Mouse (Mus musculus) lung, postnatal 10 days (tissue): ENCODE measurements around the gene Zfand3.

Experiments
- DNase-seq: peaks from one replicate; pipeline ENCODE4 v3.0.0; 2021

Gene Zfand3

DNA sequence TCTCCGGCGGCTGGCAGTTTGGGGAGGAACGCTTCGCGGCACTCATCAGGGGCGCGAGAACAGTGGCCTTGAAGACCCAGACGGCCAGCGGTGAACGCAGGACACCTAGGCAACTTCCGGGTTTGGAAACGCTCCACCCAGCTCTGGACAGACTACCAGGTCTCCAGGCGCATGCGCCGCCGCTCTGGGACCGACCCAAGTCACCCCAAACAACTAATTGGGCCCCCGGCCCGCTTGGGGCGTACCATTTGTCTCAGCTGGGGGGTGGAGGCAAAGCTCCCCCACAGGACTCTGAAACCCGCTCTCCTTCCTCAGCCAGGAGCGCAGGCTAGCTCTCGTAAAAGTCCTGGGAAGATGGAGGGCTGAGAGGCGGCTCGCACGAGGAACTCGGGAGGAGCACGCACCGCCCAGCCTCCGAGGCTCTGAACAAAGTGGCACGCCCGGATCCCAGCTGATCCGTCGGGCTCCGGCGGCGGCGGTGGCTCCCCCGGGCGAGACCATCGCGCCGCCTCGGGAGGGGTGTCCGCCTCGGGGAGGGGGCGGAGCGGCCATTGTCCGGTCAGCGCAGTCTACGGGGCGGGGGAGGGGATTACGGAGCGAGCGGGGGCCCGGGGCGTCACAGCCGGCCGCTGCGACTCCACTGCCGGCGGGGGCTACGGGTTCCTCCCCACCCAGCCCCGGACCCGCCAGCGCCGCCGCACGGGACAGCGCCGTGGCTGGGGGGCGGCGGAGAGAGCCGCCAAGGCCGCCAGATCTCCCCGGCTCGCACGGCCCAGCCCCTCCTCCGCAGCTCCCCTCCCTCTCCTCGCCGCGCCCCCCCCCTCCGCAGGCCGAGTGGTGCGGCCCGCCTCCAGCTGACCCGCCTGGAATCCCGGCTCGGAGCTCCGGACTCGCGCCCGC lies at the start of gene Zfand3:
Gene Zfand3 (plus strand): TSS at position 531 of the 900 bp plus-strand sequence.
- DNase-seq: peak; percentile 97

DNA sequence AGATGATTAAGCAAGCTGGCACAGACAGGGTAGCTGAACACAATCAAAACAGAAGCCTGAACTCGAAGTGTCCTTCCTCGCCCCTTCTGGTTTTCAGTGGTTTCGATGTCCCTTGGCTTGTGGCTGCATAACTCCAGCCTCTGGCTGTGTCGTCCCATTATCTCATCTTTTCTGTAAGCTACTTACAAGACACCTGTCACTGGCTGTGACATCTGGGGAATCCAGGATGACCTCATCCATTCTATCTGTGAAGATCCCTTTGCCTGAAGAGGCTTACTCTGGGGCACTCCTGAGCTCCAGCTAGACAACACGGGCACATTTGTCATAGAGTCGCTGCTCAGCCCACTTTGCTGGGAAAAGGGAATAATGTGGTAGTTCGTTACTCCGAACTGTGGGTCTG lies 48.7 kb upstream of the Zfand3 start:
- no peak for DNase-seq

DNA sequence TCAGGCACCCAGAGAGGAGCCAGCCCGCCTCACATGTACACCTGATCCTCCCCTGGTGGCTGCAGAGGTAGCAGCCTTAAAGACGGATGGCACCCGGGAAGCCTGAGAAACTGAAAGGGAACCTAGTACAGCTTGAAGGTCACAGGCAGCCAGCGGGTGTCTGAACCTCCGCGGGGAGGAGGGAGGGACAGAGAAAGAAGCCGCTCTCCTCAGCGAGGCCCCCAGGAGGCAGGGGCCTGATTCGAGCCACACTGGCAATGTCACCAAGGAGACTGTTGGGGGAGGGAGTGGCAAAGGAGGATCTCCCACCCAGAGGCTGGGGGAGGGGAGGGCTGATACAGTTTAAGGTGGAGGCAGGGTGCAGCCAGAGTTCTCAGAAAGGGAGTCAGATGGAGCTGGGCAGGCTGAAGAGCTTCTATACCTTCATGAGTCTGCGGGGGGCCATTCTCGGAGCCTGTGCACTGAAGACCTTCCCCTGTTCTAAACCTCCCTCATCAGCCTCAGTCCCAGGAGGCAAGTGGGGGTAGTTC lies 40.7 kb upstream of the Zfand3 start:
- no peak for DNase-seq

DNA sequence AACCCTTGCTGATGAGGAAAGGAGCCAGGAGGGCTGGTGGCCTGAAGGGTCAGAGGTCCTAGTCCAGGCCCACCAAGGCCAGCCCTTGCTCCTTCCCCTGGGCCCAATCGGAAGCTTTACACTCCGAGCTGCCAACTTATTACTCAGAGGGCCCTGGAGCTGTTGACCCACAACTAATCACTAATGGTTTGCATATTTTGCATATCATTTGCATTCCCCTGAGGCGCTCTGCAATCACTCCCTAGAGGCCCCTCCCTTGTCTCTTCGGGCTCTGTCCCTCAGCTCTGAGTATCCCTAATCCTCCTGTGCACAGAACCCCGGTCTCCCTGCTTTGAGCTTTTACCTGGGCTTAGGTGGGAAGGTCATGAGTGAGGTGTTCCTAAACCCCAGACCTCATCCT lies 39.0 kb upstream of the Zfand3 start:
- DNase-seq: no peak

DNA sequence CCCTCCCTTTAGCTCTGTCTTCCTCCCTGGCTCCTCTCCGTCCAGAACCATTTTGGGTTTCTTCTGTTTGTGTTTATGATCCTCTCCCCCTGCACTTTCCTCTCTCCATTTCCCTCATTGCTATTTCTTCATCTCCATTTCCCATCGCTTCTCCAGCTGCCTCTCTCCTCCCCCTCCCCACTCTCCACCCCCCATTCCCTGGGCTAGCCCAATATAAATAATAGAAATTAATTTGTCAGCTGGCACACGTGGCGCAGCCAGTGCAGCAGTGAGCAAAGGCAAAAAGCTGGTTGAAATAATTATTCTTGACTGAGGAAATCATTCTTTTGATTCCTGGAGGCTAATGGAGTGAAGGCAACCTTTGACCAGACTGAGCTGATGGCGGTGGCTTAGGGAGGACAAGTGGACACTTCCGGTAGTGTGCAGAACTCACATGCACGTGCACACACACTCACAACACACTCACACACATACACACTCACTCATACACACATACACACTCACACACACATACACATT lies 34.4 kb upstream of the Zfand3 start, which contains the start of gene Mdga1:
Gene Mdga1 (minus strand): TSS at position 51 of the 519 bp plus-strand sequence.
- no peak for DNase-seq

DNA sequence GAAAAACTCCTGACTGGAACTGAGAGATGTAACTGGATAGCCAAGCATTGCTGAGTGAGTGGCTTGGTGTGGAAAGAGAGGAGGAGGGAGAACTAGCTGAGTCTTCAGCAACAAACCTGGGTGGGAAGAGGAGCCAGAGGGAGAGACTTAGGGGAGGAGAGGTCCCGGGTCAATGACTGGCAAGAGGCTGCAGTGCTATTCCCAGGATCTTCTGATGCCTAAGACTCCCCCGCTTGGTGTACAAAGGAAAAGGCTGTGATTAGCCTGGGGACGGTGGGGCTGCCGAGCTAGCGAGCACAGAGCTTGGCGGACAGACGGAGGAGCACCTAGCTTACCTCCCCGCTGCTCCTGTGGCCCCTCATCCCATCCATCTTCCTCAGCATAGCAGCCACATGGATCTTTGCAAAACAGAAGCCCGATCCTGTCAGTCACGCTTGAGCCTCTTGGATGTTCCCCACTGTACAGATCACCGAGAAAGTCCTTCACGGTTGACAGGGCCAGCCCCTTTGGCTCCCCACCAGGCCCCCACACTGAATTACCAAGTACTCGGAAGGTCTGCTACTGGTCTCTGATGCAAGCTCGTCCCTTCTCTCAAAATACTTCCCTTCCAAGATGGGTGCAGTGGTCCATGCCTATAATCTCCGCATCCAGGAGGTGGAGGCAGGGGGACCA lies 32.6 kb upstream of the Zfand3 start:
- DNase-seq: no peak

DNA sequence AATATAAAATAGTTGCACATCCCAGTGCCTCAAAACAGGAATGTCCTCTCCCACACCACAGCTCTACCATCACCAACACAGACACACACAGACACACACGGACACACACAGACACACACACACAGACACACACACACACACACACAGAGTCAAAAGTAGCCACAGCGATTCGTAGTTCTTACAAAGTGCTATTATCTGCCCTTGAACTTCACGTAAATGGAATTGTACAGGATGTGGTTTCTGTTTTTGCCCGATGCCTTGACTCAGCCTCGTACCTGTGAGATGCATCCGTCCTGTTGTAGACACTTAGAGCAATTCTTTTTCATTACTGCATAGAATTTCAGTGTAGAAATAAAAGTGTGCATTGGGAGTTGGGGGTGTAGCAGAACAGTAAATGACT lies 31.3 kb upstream of the Zfand3 start:
- no peak for DNase-seq

DNA sequence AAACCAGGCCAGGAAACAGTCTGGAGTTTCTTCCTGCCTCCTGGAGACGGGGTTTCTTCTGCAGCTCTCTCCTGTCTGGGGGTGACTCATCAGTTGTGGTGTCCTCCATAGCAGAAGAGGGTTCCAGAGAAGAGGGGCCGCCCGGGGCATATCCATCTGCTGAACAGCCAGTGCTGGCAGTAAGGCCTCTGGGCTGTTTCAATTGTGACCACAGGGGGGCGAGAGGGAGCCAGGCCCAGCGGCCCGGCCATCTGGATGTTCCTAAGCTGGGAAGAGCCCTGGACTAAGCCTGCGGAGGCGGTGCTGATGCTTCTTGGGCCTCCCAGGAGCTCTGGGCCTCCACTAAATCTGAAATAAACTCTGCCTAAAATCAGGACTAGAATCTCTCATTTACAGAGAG lies 28.8 kb upstream of the Zfand3 start:
- peak; percentile 93 for DNase-seq

DNA sequence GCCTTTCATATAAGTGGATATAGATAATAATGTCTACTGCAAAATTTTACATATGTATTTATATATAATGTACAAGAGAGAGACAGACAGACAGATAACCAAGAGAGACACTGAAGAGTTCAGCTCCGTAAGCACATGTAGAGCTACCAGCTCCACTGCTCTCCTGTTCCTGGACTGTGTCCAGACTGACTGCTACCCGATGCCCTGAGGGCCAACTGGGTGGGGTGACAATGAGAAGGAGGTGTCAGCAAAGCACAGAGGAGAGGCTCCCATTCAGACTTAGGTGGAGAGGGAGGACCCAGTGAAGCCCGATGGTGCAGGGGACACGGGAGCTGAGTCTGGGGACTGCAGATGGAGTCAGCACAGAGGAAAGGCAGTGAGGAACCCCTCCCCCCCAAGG lies 25.5 kb upstream of the Zfand3 start:
- DNase-seq: no peak

DNA sequence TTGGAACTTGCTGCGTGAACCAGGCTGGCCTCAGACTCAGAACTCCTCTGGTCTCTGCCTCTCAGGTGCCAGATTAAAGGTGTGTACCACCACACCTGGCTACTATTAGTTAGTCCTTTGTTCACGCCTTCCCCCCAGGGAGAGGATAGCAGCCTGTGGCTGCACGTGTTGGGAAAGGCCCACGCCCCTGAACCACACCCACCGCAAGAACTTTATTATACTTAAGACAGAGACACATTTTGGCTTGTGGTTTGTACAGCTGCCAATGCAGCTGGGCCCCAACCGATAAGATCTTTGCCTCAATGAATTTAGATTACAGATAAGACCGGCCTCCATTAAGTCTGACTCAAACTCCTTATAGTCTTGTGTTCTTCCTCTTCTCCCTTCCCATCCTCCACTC lies 24.7 kb upstream of the Zfand3 start:
- DNase-seq: no peak

DNA sequence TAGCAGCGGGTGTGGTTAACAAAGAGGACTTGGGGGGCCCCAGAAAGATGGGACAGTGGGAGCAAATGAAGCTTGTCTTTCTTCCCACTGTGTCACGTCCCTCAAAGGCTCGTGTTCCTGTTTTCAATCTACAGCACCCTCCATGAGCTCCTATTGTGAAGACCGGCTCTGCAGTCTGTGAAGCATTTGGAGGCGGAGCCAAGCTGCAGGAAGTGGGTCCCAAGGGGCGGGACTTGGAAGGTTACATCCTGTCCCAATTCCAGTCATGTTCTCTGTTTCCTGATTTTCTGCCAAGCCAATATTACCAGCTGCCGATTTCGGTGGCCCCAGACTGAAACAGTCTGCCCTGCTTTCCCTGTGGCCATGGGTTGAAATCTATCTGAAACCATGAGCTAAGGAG lies 23.0 kb upstream of the Zfand3 start:
- DNase-seq: peak; percentile 31

DNA sequence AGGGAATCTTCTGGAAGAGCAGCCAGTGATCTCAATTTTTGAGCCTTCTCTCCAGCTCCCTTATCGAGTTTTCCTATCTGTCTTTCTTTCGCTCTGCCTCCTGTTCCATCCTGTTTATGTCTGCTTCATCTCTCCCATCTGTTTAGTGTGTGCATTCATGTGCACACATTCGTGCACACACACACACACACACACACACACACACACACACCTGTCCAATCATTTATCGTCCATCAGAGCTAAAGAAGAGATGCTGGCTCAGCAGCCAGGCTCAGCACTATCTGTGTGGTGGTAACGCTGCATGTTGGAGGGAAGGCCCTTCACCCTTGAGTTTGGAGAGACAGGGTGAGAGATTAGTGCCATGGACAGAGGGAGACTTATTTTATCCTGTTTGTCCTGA lies 21.3 kb upstream of the Zfand3 start:
- DNase-seq: no peak

DNA sequence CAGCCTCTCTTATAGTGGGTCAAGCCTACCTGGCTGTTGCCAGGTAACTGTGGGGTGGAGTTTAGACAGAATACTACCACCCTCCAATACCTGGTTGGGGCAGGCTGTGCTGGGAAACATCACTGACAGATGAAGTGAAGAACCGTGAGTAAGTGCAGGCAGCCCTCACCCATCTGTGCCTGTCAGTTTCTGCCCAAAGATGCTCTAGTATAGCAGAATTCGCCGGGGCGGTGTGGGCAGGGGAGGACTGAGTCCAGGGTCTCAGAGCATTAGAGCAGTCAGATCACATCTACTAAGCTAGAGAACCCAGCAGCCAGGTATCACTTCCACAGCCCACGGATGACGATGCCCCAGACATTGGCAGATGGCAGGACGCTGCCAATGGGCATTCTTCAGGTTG lies 19.6 kb upstream of the Zfand3 start:
- DNase-seq: no peak

DNA sequence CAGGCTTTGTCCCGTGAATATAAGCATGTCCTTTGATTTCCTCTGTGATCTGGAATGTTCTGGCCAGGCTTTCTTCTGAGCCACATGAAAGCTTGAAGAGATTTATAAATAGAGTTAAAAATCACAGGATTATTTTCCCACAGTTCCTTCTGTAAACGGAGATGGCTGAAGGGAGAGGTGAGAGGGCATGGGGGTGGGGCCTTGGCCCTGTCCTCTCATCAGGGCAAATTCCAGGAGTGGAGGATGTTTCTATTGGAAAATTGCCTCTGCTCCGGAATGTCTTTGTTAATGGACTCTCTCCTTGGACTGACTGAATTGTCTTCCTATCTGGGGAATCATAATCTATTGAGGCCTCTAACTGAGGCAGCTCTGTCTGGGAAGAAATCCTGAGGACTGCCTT lies 19.0 kb upstream of the Zfand3 start:
- peak; percentile 86 for DNase-seq

DNA sequence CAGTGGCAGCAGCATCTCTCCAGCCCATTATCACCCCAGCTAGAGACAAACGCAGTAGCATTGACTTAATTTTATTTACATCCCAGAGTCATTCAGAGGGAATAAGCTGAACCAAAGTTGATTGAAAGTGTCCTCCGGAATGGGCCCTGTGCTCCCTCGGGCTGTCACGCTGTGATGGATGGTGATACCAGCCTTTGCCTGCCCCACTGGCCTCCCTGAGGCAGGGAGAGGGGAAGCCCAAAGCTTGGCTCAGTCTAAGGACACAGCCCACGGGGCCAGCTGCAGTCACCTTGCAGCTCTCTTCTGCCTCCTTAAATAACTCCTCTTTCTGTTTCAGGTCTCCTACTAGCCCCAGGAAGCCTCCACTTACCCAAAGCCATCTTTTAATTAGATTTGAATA lies 16.4 kb upstream of the Zfand3 start:
- DNase-seq: no peak

DNA sequence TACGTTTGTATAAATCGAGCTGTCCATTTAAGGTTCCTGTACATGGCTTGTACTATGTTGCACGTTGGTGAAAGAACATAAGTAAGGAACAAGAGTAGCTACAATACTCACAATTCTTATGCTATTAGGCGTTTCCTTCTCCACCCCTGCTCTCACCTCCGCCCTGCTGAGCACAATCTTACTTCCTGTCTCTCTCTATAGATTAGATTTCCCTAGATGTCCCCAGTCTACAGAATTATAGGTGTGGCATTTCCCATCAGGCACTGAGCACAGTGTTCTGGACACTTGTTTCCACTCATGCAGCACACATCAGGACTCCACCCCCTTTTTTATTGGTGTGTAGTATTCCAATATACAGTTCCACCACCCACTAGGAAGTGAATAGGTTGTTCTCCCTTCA lies 14.9 kb upstream of the Zfand3 start:
- DNase-seq: no peak

DNA sequence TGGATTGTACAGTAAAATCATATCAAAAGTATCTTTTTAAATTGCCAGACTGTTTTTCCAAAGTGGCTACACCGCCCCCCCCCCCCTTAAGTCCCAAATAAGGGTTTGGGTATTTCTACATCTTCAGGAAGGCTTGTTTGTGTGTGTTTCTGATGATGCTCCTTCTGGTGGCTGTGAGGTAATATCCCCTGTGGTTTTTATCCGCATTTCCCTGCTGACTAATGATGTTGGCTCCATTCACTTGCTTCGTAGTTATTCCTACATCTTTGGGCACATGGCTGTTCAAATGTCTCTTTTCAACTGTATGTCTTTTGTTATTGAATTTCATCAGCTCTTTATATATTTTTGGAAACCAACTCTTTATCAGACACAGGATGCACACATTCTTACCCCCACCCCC lies 14.4 kb upstream of the Zfand3 start:
- no peak for DNase-seq

DNA sequence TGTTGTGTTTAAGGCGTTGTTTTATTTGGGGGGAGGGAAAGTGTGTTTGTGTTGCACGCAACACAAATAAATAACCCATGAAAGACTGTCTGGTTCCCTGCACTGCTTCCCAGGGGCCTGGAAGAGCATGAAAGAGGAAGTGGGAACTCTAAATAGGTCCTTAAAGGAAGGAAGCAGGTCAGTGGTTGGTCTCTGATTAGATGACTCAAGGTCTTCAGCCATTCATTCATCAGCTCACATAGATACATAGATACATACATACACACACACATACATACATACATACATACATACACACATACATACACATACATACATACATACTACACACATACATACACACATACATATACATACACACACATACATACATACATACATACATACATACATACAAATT lies 13.7 kb upstream of the Zfand3 start:
- DNase-seq: no peak

DNA sequence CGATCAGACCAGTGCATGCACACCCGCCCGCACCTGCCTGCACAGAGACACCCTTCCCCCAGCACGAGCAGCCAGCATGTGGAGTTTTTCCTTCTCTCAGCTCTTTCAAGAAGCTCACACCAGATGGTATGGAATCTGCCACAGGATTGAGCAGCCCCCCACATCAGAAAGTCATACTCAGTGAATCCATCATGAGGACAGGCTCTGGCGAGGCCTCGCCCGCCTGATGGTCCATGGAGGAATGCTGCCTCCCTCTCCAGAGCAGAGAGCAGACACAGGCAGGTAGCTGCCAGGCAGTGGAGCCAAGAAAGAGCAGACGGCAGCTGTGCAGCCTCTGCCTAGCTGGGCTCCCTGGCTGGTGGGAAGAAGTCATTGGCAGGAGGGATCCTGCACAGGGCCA lies 11.0 kb upstream of the Zfand3 start:
- no peak for DNase-seq

DNA sequence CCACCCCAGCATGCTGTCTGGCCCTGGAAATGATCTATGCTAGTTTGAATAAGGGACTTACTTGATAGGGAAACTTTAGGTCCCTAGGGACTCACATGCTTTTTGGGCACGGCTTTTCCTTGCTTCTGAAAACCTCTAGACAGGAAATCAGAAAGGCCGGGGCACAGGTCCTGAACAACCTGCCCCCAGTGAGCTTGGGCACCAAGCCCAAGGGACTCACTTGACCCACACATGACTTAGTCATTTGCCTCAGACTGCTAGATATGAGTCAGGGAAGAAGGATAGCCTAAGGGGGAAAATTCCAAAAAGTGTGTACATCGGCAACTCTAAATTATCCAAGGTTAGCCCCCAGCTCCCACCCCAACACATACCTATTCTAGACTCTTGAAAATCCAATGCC lies 10.5 kb upstream of the Zfand3 start:
- no peak for DNase-seq

DNA sequence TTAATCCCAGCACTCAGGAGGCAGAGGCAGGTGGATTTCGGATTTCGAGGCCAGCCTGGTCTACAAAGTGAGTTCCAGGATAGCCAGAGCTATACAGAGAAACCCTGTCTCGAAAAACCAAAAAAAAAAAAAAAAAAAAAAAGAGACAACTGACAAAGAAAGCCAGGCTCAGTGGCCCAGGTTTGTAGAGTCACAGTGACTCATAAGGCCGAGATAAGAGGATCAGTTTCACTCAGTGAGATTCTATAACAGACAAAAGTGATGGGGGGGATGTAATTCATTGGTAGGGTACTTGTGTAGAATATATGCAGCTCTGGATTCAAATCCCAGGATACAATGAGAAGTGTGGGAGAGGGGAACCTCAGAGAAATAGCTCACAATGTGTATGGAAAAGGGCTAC lies 10.1 kb upstream of the Zfand3 start:
- DNase-seq: no peak

DNA sequence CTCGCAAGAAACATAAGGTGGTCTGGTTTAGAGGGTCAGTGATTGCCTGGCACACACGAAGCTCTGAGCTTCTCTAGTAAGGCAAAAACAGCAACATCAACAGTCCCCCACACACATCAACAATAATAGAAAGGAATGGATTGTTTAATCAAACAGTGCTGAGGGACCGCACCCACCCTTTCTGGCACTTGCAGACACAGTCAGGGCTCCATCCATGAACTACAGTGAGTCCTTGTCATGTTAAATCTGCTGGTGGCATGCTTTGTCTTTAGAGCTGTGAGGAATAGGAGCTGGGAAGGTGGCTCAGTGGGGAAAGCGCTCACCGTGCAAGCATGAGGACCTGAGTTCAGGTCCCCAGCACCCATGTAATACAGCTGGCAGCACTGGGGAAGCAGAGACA lies 8.5 kb upstream of the Zfand3 start:
- no peak for DNase-seq

DNA sequence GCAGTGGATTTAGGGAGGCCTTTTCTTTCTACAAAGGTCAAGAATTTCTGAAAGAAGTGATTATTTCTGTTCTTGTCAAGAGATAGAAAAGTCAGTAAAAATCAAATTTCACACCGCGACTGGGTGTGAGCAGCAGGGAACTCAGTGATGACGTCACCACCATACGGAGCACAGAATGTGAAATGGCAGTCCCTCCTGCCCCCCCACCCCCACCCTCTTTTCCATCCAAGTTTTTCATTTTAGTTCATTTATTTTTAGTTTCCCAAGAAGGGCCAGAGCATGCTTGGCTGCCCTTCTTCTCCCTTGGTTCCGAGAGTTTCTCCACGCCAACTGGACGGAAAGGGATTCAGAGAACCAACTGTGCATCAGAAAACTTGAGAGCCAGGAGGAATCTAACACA lies 6.8 kb upstream of the Zfand3 start:
- DNase-seq: no peak
